Mouse (Mus musculus): ENCODE measurements around the gene Slc29a2. TPM values are rescaled to one million over a fixed set of nuclear protein-coding genes. Genes with fewer than 3 reads are reported as not detected.
A peak's percentile ranks its signal among the peaks of the same experiment; 100 is the strongest.
"Not testable (repeated sequence)": the region's sequence is repeated elsewhere in the genome, so short reads cannot be mapped to it uniquely, and the experiment has no call there.

The Slc29a2 gene
- polyA plus RNA-seq, 1 experiment from 2014 or later: 8.7 TPM

GRCm38 (mm10) chr19:5001666-5002406 lies 21.8 kb upstream of the Slc29a2 start:
- H3K9ac ChIP-seq: peak overlapping the region; percentile 49
- peak overlapping the region; percentile 64 for H3K4me2 ChIP-seq
- no peaks in the 10 kb centered on the region for H3K36me3 ChIP-seq
- H3K9me3 ChIP-seq (replicated peaks): peaks cover 7% of the 10 kb centered on the region; the same call in 1 of the 2 replicates
- peaks cover 20% of the 10 kb centered on the region for H3K4me1 ChIP-seq (replicated peaks)
- ATAC-seq (ENCODE audit: insufficient number of reproducible peaks, low FRiP score): peak; percentile 78
- H3K4me3 ChIP-seq: peak overlapping the region; percentile 33
- WGBS: 1% methylated on average over 39 of the region's 39 CpGs
- no peaks in the 10 kb centered on the region; the same call in 1 of the 2 replicates for H3K27me3 ChIP-seq (replicated peaks)
- peak overlapping the region; percentile 61 for H3K27ac ChIP-seq (ENCODE audit: poor library complexity, severe bottlenecking)

- 56% methylated on average over 2 of the region's 2 CpGs for WGBS
- not testable (repeated sequence) for H3K27ac ChIP-seq (ENCODE audit: poor library complexity, severe bottlenecking); H3K4me3 ChIP-seq; H3K4me2 ChIP-seq; ATAC-seq (ENCODE audit: insufficient number of reproducible peaks, low FRiP score); H3K36me3 ChIP-seq; H3K27me3 ChIP-seq (replicated peaks); H3K9ac ChIP-seq
- Histone ChIP-seq H3K9me3 (replicated peaks) (peaks cover 15% of the 10 kb centered on the region; the same call in 1 of the 2 replicates), H3K4me1 (replicated peaks) (peaks cover 20% of the 10 kb centered on the region)
Observed at GRCm38 (mm10) chr19:5003644-5004043, 20.0 kb upstream of the Slc29a2 start.

DNA sequence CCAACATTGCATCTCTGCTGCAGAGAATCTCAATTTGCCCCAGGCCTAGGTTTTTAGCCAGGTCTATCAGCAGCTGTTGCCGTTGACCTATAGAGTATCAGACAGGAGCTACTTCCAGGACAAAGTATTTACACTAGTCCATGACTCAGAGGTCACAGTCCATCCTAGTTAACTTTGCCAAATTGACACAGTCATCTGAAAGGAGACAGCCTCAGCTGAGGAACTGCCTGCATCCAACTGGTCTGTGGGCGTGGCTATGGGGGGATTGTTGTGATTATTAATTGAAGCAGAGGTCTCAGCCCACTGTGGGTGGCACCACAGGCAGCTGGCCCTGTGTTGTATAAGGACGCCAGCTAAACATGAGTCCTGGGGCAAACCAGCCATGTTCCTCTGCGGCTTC lies 18.7 kb upstream of the Slc29a2 start:
- Histone ChIP-seq H3K4me1 (replicated peaks) (peaks cover 12% of the 10 kb centered on the region; the same call in 1 of the 2 replicates), H3K27ac (ENCODE audit: poor library complexity, severe bottlenecking) (no peak overlapping the region), H3K4me2 (no peak overlapping the region), H3K4me3 (no peak overlapping the region), H3K27me3 (replicated peaks) (no peaks in the 10 kb centered on the region), H3K36me3 (no peaks in the 10 kb centered on the region), H3K9ac (no peak overlapping the region), H3K9me3 (replicated peaks) (peaks cover 15% of the 10 kb centered on the region; the same call in 1 of the 2 replicates)
- no peak for ATAC-seq (ENCODE audit: insufficient number of reproducible peaks, low FRiP score)
- WGBS: 60% methylated on average over 4 of the region's 4 CpGs

DNA sequence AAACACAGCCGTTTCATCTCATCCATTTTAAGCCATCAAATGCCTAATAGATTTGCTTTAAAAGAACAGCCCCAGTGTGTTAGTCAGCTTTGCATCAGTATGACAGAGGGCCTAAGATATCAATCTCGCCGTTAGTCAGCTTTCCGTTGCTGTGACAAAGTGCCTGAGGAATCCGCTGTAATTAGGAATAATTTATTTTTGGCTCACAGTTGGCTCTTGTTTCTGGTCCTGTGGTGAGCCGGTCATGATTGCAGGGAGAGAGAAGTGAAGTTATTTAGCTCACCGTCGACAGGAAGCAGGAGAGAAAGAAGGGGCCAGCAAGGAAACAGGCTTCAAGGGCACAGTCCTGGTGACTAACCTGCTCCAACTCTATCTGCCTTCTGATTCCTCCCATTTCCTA lies 10.5 kb upstream of the Slc29a2 start:
- no peaks in the 10 kb centered on the region for H3K27me3 ChIP-seq (replicated peaks)
- H3K9ac ChIP-seq: no peak overlapping the region
- no peak for ATAC-seq (ENCODE audit: insufficient number of reproducible peaks, low FRiP score)
- H3K4me1 ChIP-seq (replicated peaks): peaks cover 16% of the 10 kb centered on the region
- 45% methylated on average over 8 of the region's 8 CpGs for WGBS
- H3K4me3 ChIP-seq: no peak overlapping the region
- H3K4me2 ChIP-seq: no peak overlapping the region
- H3K36me3 ChIP-seq: no peaks in the 10 kb centered on the region
- H3K9me3 ChIP-seq (replicated peaks): no peaks in the 10 kb centered on the region; the same call in 1 of the 2 replicates
- peak overlapping the region; percentile 4 for H3K27ac ChIP-seq (ENCODE audit: poor library complexity, severe bottlenecking)

GRCm38 (mm10) chr19:5014961-5015398 lies 8.7 kb upstream of the Slc29a2 start:
- no peak overlapping the region for H3K9ac ChIP-seq
- H3K4me2 ChIP-seq: no peak overlapping the region
- no peak for ATAC-seq (ENCODE audit: insufficient number of reproducible peaks, low FRiP score)
- 19% methylated on average over 8 of the region's 8 CpGs for WGBS
- no peaks in the 10 kb centered on the region for H3K9me3 ChIP-seq (replicated peaks)
- no peak overlapping the region for H3K27ac ChIP-seq (ENCODE audit: poor library complexity, severe bottlenecking)
- H3K27me3 ChIP-seq (replicated peaks): no peaks in the 10 kb centered on the region
- no peak overlapping the region for H3K4me3 ChIP-seq
- no peaks in the 10 kb centered on the region for H3K36me3 ChIP-seq
- peaks cover 18% of the 10 kb centered on the region for H3K4me1 ChIP-seq (replicated peaks)

DNA sequence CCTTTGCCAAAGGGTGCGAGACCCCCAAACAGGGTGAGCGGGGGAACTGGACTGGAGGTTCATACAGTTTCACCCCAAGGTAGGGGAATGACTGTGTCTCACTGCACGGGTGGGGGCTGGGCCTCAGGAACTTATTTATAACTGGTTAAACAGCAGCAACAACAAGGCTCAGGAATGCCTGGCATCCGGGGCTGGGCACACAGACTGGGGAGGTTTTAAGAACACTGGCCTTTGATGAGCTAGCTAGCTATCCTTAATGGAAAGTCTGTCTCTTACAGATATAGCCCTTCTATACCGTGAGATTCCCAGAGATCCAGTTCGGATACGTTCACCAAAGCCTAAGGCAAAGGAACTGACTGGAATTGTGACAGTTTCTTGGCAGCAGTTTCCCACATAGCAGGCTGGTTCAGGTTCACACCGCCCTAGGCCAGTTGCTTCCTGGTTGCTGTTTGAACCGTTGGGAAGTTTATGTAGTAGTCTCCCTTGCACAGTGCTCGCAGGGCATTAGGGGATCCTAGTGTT lies 7.4 kb upstream of the Slc29a2 start:
- no peaks in the 10 kb centered on the region for H3K36me3 ChIP-seq
- H3K27ac ChIP-seq (ENCODE audit: poor library complexity, severe bottlenecking): peak overlapping the region; percentile 91
- peak overlapping the region; percentile 46 for H3K4me2 ChIP-seq
- peaks cover 18% of the 10 kb centered on the region for H3K4me1 ChIP-seq (replicated peaks)
- H3K4me3 ChIP-seq: no peak overlapping the region
- 26% methylated on average over 10 of the region's 10 CpGs for WGBS
- ATAC-seq (ENCODE audit: insufficient number of reproducible peaks, low FRiP score): peak; percentile 81
- H3K27me3 ChIP-seq (replicated peaks): no peaks in the 10 kb centered on the region
- no peak overlapping the region for H3K9ac ChIP-seq
- no peaks in the 10 kb centered on the region for H3K9me3 ChIP-seq (replicated peaks)

- H3K9me3 ChIP-seq (replicated peaks): no peaks in the 10 kb centered on the region
- H3K27ac ChIP-seq (ENCODE audit: poor library complexity, severe bottlenecking): peak overlapping the region; percentile 91
- peak overlapping the region; percentile 46 for H3K4me2 ChIP-seq
- H3K9ac ChIP-seq: no peak overlapping the region
- no peak overlapping the region for H3K4me3 ChIP-seq
- H3K27me3 ChIP-seq (replicated peaks): no peaks in the 10 kb centered on the region
- 17% methylated on average over 12 of the region's 12 CpGs for WGBS
- H3K36me3 ChIP-seq: no peaks in the 10 kb centered on the region
- H3K4me1 ChIP-seq (replicated peaks): peaks cover 18% of the 10 kb centered on the region
- no peak for ATAC-seq (ENCODE audit: insufficient number of reproducible peaks, low FRiP score)
Observed at GRCm38 (mm10) chr19:5016782-5017181, 6.9 kb upstream of the Slc29a2 start.

DNA sequence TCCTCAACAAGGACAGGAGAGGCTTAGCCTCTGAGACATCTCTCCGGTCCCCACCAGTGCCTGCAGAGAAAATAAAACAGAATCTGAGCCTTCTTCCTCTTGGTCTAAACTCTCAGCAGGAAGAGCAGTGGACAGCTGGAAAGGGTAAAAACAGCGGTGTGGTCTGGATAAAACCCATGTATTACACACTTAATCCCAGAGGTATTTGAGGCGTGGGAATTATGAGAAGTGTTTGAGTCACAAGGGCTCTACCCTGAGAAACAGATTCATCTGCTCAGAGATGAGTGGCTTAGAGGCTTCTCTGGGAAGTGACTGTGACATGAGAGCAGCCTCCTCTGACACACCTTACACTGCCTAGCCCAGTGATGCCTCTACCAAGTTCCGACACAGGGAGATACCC lies 6.0 kb upstream of the Slc29a2 start:
- Histone ChIP-seq H3K4me1 (replicated peaks) (peaks cover 18% of the 10 kb centered on the region), H3K27ac (ENCODE audit: poor library complexity, severe bottlenecking) (no peak overlapping the region)

DNA sequence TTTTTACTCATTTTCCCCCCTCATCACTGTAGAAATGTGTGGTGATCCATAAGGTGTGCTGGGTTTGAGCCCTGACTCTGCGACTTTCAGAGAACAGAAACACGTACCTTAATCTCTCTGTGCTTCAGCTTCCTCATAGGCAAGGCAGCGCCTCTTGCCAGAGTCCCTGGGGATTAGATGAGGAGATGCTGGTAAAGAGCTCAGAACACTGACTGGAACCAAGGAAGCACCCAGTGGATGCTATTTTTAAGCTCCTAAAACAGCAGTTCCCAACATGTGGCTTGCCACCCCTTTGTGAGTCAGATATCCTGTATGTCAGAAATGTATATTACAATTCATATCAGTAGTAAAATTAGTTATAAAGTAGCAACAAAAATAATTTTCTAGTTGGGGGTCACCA lies 5.5 kb upstream of the Slc29a2 start:
- Histone ChIP-seq H3K27me3 (replicated peaks) (no peaks in the 10 kb centered on the region), H3K4me1 (replicated peaks) (peaks cover 18% of the 10 kb centered on the region), H3K9ac (0 out of 2 replicates have a peak overlapping the region, but pooled peaks have one; percentile 19), H3K4me2 (no peak overlapping the region), H3K27ac (ENCODE audit: poor library complexity, severe bottlenecking) (no peak overlapping the region), H3K36me3 (no peaks in the 10 kb centered on the region), H3K9me3 (replicated peaks) (no peaks in the 10 kb centered on the region), H3K4me3 (no peak overlapping the region)
- 70% methylated on average over 3 of the region's 3 CpGs for WGBS
- no peak for ATAC-seq (ENCODE audit: insufficient number of reproducible peaks, low FRiP score)

More for the DNA sequence above, 6.0 kb upstream of the Slc29a2 start:
- H3K4me2 ChIP-seq: no peak overlapping the region
- H3K9ac ChIP-seq: no peak overlapping the region
- no peaks in the 10 kb centered on the region for H3K27me3 ChIP-seq (replicated peaks)
- no peak for ATAC-seq (ENCODE audit: insufficient number of reproducible peaks, low FRiP score)
- H3K36me3 ChIP-seq: no peaks in the 10 kb centered on the region
- WGBS: 78% methylated on average over 4 of the region's 4 CpGs
- no peaks in the 10 kb centered on the region for H3K9me3 ChIP-seq (replicated peaks)
- H3K4me3 ChIP-seq: no peak overlapping the region

GRCm38 (mm10) chr19:5021416-5021815 lies 2.2 kb upstream of the Slc29a2 start:
- Histone ChIP-seq H3K36me3 (peaks cover 7% of the 10 kb centered on the region), H3K4me3 (no peak overlapping the region), H3K4me2 (no peak overlapping the region), H3K4me1 (replicated peaks) (peaks cover 6% of the 10 kb centered on the region), H3K27me3 (replicated peaks) (no peaks in the 10 kb centered on the region), H3K27ac (ENCODE audit: poor library complexity, severe bottlenecking) (no peak overlapping the region), H3K9ac (no peak overlapping the region), H3K9me3 (replicated peaks) (no peaks in the 10 kb centered on the region)
- ATAC-seq (ENCODE audit: insufficient number of reproducible peaks, low FRiP score): no peak
- 76% methylated on average over 2 of the region's 2 CpGs for WGBS

GRCm38 (mm10) chr19:5026111-5026510 lies 2.5 kb downstream of the Slc29a2 start:
- 89% methylated on average over 8 of the region's 8 CpGs for WGBS
- Histone ChIP-seq H3K9ac (no peak overlapping the region), H3K4me3 (no peak overlapping the region), H3K27ac (ENCODE audit: poor library complexity, severe bottlenecking) (no peak overlapping the region), H3K27me3 (replicated peaks) (no peaks in the 10 kb centered on the region), H3K9me3 (replicated peaks) (no peaks in the 10 kb centered on the region), H3K4me1 (replicated peaks) (no peaks in the 10 kb centered on the region; the same call in 1 of the 2 replicates), H3K36me3 (peaks cover 54% of the 10 kb centered on the region), H3K4me2 (no peak overlapping the region)
- no peak for ATAC-seq (ENCODE audit: insufficient number of reproducible peaks, low FRiP score)

All from heart, embryonic 12.5 days (tissue).